Mouse (Mus musculus) embryonic facial prominence, embryonic 14.5 days (tissue): ENCODE results near the gene Olfr718-ps1. TPM values are rescaled to one million over a fixed set of nuclear protein-coding genes. Genes with fewer than 3 reads are reported as not detected.
A peak's percentile ranks its signal among the peaks of the same experiment; 100 is the strongest.

ENCODE experiments used
- ATAC-seq: fragments of 200-750 bp; cut with Nextera tagmentation; 2 replicates; pipeline ENCODE4 v1.8.0; 2017; ENCODE audit warnings: low read depth, moderate number of reproducible peaks, moderate TSS enrichment
- DNase-seq: peaks from one replicate; pipeline ENCODE4 v3.0.0-alpha.2; 2015; ENCODE audit warnings: low spot score
- H3K27ac ChIP-seq: fragments of 300-500 bp; sonication (generic); replicated peaks from 2 replicates; pipeline ENCODE4 v1.5.1; 2014; ENCODE audit warnings: low read depth, mild to moderate bottlenecking, low read length, moderate library complexity
- H3K27me3 ChIP-seq: fragments of 300-500 bp; sonication (generic); replicated peaks from 2 replicates; pipeline ENCODE4 v1.6.1; 2014; ENCODE audit warnings: low read length; ENCODE audit not compliant: control insufficient read depth, insufficient read depth
- H3K36me3 ChIP-seq: fragments of 300-500 bp; sonication (generic); 2 replicates; pipeline ENCODE4 v1.6.1; 2014; ENCODE audit warnings: low read length, mixed read lengths; ENCODE audit not compliant: control insufficient read depth, insufficient read depth
- H3K4me1 ChIP-seq: fragments of 300-500 bp; sonication (generic); 2 replicates; pipeline ENCODE4 v1.6.1; 2014; ENCODE audit warnings: antibody characterized with exemption, low read length; ENCODE audit not compliant: control insufficient read depth, insufficient read depth
- H3K4me2 ChIP-seq: fragments of 300-500 bp; sonication (generic); 2 replicates; pipeline ENCODE4 v1.6.1; 2014; ENCODE audit warnings: low read depth, mild to moderate bottlenecking, low read length, moderate library complexity, mixed read lengths
- H3K4me3 ChIP-seq: fragments of 300-500 bp; sonication (generic); 2 replicates; pipeline ENCODE4 v1.5.1; 2014; ENCODE audit warnings: low read depth, mild to moderate bottlenecking, low read length
- H3K9ac ChIP-seq: fragments of 300-500 bp; sonication (generic); 2 replicates; pipeline ENCODE4 v1.6.1; 2014; ENCODE audit warnings: low read depth, mild to moderate bottlenecking, low read length, moderate library complexity, mixed read lengths
- H3K9me3 ChIP-seq: fragments of 300-500 bp; sonication (generic); 2 replicates; pipeline ENCODE4 v1.6.1; 2016; ENCODE audit warnings: low read length; ENCODE audit not compliant: control insufficient read depth
- WGBS: fragments of 180-500 bp; shearing (Covaris S2); extraction: QIAGEN DNeasy Blood & Tissue Kit; methylation state at CpG from one replicate; pipeline ENCODE4 v1.1.7; 2014; 5-methylcytosine and 5-hydroxymethylcytosine counted together
- polyA plus RNA-seq: library from polyadenylated mRNA; unstranded; fragments of >200 nt; fragmentation: Nextera tagmentation; extraction: Ambion mirVana; gene quantifications from 2 replicates; pipeline ENCODE4 v1.2.1, GENCODE M21; 2014

Gene Olfr718-ps1
- polyA plus RNA-seq, 1 experiment from 2014 or later, result not detected

- no peak for DNase-seq
- Histone ChIP-seq H3K4me3 (no peak overlapping the region), H3K36me3 (no peaks in the 10 kb centered on the region), H3K4me2 (no peak overlapping the region), H3K9me3 (peaks cover 14% of the 10 kb centered on the region), H3K27me3 (no peaks in the 10 kb centered on the region), H3K4me1 (no peaks in the 10 kb centered on the region), H3K9ac (no peak overlapping the region), H3K27ac (no peak overlapping the region)
- WGBS, result 81% methylated on average over 4 of the region's 4 CpGs
- no peak for ATAC-seq
Observed at GRCm38 (mm10) chr5:143124805-143125378, 22.5 kb downstream of the Olfr718-ps1 start.

GRCm38 (mm10) chr5:143122673-143123072, 24.7 kb downstream of the Olfr718-ps1 start:
- DNase-seq (no peak), ATAC-seq (no peak)
- Histone ChIP-seq H3K4me2 (no peak overlapping the region), H3K27me3 (no peaks in the 10 kb centered on the region), H3K9ac (no peak overlapping the region), H3K4me3 (no peak overlapping the region), H3K36me3 (no peaks in the 10 kb centered on the region), H3K9me3 (no peaks in the 10 kb centered on the region), H3K4me1 (no peaks in the 10 kb centered on the region), H3K27ac (no peak overlapping the region)
- WGBS, result 0% methylated on average over 1 of the region's 1 CpGs

- no peaks in the 10 kb centered on the region for H3K4me1 ChIP-seq
- no peak overlapping the region for H3K9ac ChIP-seq
- no peaks in the 10 kb centered on the region for H3K9me3 ChIP-seq
- no peaks in the 10 kb centered on the region for H3K27me3 ChIP-seq
- H3K4me2 ChIP-seq, result no peak overlapping the region
- no peak for DNase-seq
- no peaks in the 10 kb centered on the region for H3K36me3 ChIP-seq
- H3K4me3 ChIP-seq, result no peak overlapping the region
- no peak for ATAC-seq
- 73% methylated on average over 8 of the region's 8 CpGs for WGBS
- no peak overlapping the region for H3K27ac ChIP-seq
Observed at GRCm38 (mm10) chr5:143122125-143122524, 25.3 kb downstream of the Olfr718-ps1 start.

- WGBS, result 2% methylated on average over 42 of the region's 110 CpGs
- H3K9me3 ChIP-seq, result no peaks in the 10 kb centered on the region
Observed at GRCm38 (mm10) chr5:143112281-143113246, 34.8 kb downstream of the Olfr718-ps1 start, which contains the start of gene Rnf216. Gene Rnf216, minus strand, starts transcription at chr5:143112994.

GRCm38 (mm10) chr5:143106842-143107241, 40.5 kb downstream of the Olfr718-ps1 start:
- Histone ChIP-seq H3K4me1 (no peaks in the 10 kb centered on the region; the same call in 1 of the 2 replicates), H3K4me2 (no peak overlapping the region), H3K4me3 (no peak overlapping the region), H3K9me3 (no peaks in the 10 kb centered on the region), H3K9ac (no peak overlapping the region), H3K36me3 (0 out of 2 replicates have a peak, but pooled peaks cover 4% of the 10 kb centered on the region), H3K27me3 (no peaks in the 10 kb centered on the region), H3K27ac (no peak overlapping the region)
- ATAC-seq, result no peak
- DNase-seq, result no peak
- 89% methylated on average over 3 of the region's 3 CpGs for WGBS

More at GRCm38 (mm10) chr5:143112281-143113246, 34.8 kb downstream of the Olfr718-ps1 start, which contains the start of gene Rnf216:
- Histone ChIP-seq H3K4me3 (peak within 1 kb of the TSS; percentile 88), H3K27me3 (no peaks in the 10 kb centered on the region), H3K27ac (peak within 1 kb of the TSS; percentile 93), H3K9ac (peak within 1 kb of the TSS; percentile 95), H3K4me1 (no peaks in the 10 kb centered on the region; the same call in 1 of the 2 replicates), H3K4me2 (peak within 1 kb of the TSS; percentile 77), H3K36me3 (0 out of 2 replicates have a peak, but pooled peaks cover 4% of the 10 kb centered on the region)
- DNase-seq (peak; percentile 95), ATAC-seq (peak; percentile 98)

GRCm38 (mm10) chr5:143103231-143103630, 44.1 kb downstream of the Olfr718-ps1 start:
- no peak overlapping the region for H3K27ac ChIP-seq
- H3K27me3 ChIP-seq, result no peaks in the 10 kb centered on the region
- 0 out of 2 replicates have a peak, but pooled peaks cover under 1% of the 10 kb centered on the region for H3K36me3 ChIP-seq
- H3K4me2 ChIP-seq, result no peak overlapping the region
- H3K9ac ChIP-seq, result no peak overlapping the region
- WGBS, result 92% methylated on average over 2 of the region's 2 CpGs
- no peak for ATAC-seq
- H3K9me3 ChIP-seq, result no peaks in the 10 kb centered on the region
- no peaks in the 10 kb centered on the region for H3K4me1 ChIP-seq
- no peak overlapping the region for H3K4me3 ChIP-seq
- DNase-seq, result no peak

- Histone ChIP-seq H3K4me2 (no peak overlapping the region), H3K9me3 (no peaks in the 10 kb centered on the region), H3K9ac (no peak overlapping the region), H3K4me1 (no peaks in the 10 kb centered on the region), H3K36me3 (0 out of 2 replicates have a peak, but pooled peaks cover 4% of the 10 kb centered on the region), H3K27me3 (no peaks in the 10 kb centered on the region), H3K27ac (no peak overlapping the region), H3K4me3 (no peak overlapping the region)
- ATAC-seq (no peak), DNase-seq (no peak)
- 76% methylated on average over 1 of the region's 1 CpGs for WGBS
Observed at GRCm38 (mm10) chr5:143101626-143102025, 45.8 kb downstream of the Olfr718-ps1 start.

GRCm38 (mm10) chr5:143095256-143095655, 52.1 kb downstream of the Olfr718-ps1 start:
- WGBS, result 84% methylated on average over 7 of the region's 7 CpGs
- no peak overlapping the region for H3K4me3 ChIP-seq
- H3K9me3 ChIP-seq, result no peaks in the 10 kb centered on the region
- no peaks in the 10 kb centered on the region for H3K27me3 ChIP-seq
- ATAC-seq, result no peak
- H3K9ac ChIP-seq, result no peak overlapping the region
- no peak overlapping the region for H3K4me2 ChIP-seq
- no peak overlapping the region for H3K27ac ChIP-seq
- H3K36me3 ChIP-seq, result peaks cover 42% of the 10 kb centered on the region
- no peaks in the 10 kb centered on the region for H3K4me1 ChIP-seq
- DNase-seq, result no peak
